Mouse (Mus musculus): ENCODE data around the gene Znhit2. TPM values are rescaled to one million over a fixed set of nuclear protein-coding genes. Genes with fewer than 3 reads are reported as not detected.

Gene Znhit2
- polyA plus RNA-seq, 1 experiment from 2014 or later, result 38.7 TPM

DNA sequence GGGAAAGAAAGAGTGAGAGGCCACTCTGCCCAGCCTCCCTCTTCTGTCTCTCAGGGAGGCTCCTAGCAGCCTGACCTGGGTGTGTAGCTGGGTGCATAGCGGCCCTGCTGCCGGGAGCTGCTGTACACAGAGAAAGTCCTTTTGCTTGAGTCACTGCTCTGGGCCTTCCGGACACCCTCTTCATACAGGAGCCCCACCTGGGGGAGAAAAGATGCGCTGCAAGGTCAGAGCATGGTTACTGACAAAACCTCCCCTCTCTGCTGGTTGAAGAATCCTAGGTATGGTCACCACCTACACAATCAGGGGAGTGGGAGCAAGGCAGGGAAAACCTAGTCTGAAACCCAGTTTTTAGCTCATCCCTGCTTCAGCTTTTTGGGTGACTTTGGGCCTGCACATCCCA lies 8.0 kb downstream of the Znhit2 start:
- DNase-seq (ENCODE audit: extremely low spot score, low spot score), result no peak
- peak overlapping the region; percentile 12; the same call in 1 of the 2 replicates for H3K4me3 ChIP-seq

DNA sequence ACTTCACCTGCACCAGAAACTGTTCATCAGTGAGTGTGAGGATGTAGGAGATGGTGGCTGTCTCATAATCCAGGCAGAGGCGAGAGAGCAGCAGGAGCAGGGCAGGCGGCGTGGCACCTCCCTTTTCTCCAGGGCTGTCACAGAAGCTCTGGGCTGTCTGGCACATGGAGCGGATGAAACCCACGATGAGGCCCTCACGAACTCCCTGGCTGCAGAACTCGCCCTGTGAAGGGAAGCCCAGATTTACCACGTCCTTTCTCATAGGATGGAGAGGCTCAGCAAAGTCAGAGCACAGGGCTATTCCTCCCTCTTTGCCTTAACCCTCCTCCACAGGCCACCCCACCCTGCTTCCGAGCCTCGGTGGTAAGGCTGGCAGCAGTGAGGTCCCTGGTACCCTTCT lies 8.9 kb downstream of the Znhit2 start:
- DNase-seq (ENCODE audit: extremely low spot score, low spot score), result no peak
- Histone ChIP-seq H3K27me3 (ENCODE audit: poor library complexity, severe bottlenecking) (0 out of 2 replicates have a peak, but pooled peaks cover 3% of the 10 kb centered on the region), H3K4me1 (peaks cover 34% of the 10 kb centered on the region), H3K4me3 (no peak overlapping the region), H3K36me3 (replicated peaks) (peaks cover 56% of the 10 kb centered on the region), H3K27ac (no peak overlapping the region), H3K9me3 (no peaks in the 10 kb centered on the region)
- WGBS, result 92% methylated on average over 10 of the region's 10 CpGs

More for the DNA sequence above, 8.0 kb downstream of the Znhit2 start:
- Histone ChIP-seq H3K9me3 (no peaks in the 10 kb centered on the region), H3K4me1 (peaks cover 34% of the 10 kb centered on the region), H3K36me3 (replicated peaks) (peaks cover 52% of the 10 kb centered on the region), H3K27me3 (ENCODE audit: poor library complexity, severe bottlenecking) (0 out of 2 replicates have a peak, but pooled peaks cover 3% of the 10 kb centered on the region), H3K27ac (0 out of 2 replicates have a peak overlapping the region, but pooled peaks have one; percentile 30)
- WGBS, result 79% methylated on average over 4 of the region's 4 CpGs

DNA sequence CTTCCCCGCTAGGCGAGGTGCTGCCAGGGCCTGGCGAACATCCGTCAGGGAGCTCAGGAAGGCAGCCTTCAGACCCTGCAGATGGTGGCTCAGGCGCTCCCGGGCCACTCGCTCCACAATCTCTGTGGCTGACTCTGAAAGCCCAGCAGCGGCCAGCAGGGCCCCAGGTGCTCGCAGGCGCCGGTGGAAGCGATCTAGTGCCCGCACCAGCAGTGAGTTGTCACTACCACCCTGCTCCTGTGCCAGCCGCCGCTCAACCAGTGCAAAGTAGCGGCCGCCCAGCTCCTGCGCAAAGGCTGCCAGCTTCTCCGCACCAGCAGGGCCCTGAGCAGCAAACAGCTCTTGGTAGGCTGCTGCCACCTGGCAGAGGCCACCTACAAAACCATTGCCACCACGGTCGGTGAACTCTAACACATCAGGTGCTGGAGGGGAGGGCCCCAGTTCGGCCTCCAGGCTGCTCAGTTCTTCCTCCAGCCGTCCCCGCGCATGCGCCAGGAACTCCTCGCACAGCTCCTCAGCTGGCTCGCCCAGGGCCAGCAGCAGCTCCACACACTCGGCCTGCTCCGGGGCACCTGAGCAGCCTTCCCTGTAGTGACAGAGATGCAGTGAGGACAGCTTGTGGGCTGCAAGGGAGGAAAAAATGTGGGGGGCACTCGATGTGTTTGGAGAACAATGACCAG lies 9.7 kb downstream of the Znhit2 start:
- H3K36me3 ChIP-seq (replicated peaks), result peaks cover 63% of the 10 kb centered on the region
- peak overlapping the region; percentile 5; the same call in 1 of the 2 replicates for H3K4me3 ChIP-seq
- 96% methylated on average over 31 of the region's 31 CpGs for WGBS
- no peak overlapping the region for H3K27ac ChIP-seq
- no peaks in the 10 kb centered on the region for H3K9me3 ChIP-seq
- H3K27me3 ChIP-seq (ENCODE audit: poor library complexity, severe bottlenecking), result 0 out of 2 replicates have a peak, but pooled peaks cover 3% of the 10 kb centered on the region
- DNase-seq (ENCODE audit: extremely low spot score, low spot score), result no peak
- peaks cover 32% of the 10 kb centered on the region for H3K4me1 ChIP-seq

DNA sequence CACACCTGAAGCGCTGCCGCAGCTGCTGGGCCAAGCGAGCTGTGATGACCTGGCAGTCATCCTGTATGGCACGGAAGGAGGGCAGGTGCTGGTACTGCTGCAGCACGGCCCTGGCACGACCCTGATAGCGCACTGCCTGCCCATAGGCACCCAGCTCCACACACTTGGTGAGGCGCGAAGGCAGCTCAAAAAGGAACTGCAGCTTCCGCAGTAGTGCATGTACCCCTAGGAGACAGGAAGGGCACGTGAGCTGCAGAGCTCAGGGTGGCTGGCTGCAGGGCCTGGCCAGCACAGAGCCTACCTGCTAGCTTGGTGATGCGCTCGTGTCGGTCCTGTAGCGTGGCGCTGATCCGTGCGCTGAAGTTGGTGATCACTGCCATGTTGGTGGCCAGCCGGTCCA lies 10.3 kb downstream of the Znhit2 start:
- Histone ChIP-seq H3K4me3 (no peak overlapping the region), H3K27ac (no peak overlapping the region), H3K27me3 (ENCODE audit: poor library complexity, severe bottlenecking) (0 out of 2 replicates have a peak, but pooled peaks cover 3% of the 10 kb centered on the region), H3K9me3 (no peaks in the 10 kb centered on the region), H3K4me1 (peaks cover 32% of the 10 kb centered on the region), H3K36me3 (replicated peaks) (peaks cover 63% of the 10 kb centered on the region)
- DNase-seq (ENCODE audit: extremely low spot score, low spot score), result no peak
- 93% methylated on average over 19 of the region's 19 CpGs for WGBS

DNA sequence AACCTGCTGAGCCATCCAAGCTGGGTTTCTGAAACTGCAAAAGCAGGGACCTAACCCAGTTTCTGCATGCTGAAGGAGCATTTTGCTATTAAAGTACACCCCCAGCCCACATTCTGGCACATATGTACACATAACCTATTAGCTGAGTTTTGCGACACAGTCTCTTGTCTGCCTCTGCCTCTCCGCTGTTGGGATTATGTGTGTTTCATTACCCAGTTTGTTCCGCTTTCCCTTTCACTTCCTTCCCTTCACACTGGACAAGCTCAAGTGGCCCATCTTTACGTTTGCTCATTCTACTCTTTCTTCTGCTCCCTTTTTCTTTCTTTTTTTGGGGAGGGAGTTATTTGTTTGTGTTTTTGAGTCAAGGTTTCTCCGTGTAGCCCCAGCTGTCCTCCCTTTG lies 12.9 kb downstream of the Znhit2 start:
- H3K4me3 ChIP-seq, result no peak overlapping the region
- no peaks in the 10 kb centered on the region for H3K9me3 ChIP-seq
- peaks cover 20% of the 10 kb centered on the region for H3K4me1 ChIP-seq
- peaks cover 57% of the 10 kb centered on the region for H3K36me3 ChIP-seq (replicated peaks)
- H3K27ac ChIP-seq, result no peak overlapping the region
- WGBS, result 86% methylated on average over 5 of the region's 5 CpGs
- H3K27me3 ChIP-seq (ENCODE audit: poor library complexity, severe bottlenecking), result 0 out of 2 replicates have a peak, but pooled peaks cover 1% of the 10 kb centered on the region
- no peak for DNase-seq (ENCODE audit: extremely low spot score, low spot score)

DNA sequence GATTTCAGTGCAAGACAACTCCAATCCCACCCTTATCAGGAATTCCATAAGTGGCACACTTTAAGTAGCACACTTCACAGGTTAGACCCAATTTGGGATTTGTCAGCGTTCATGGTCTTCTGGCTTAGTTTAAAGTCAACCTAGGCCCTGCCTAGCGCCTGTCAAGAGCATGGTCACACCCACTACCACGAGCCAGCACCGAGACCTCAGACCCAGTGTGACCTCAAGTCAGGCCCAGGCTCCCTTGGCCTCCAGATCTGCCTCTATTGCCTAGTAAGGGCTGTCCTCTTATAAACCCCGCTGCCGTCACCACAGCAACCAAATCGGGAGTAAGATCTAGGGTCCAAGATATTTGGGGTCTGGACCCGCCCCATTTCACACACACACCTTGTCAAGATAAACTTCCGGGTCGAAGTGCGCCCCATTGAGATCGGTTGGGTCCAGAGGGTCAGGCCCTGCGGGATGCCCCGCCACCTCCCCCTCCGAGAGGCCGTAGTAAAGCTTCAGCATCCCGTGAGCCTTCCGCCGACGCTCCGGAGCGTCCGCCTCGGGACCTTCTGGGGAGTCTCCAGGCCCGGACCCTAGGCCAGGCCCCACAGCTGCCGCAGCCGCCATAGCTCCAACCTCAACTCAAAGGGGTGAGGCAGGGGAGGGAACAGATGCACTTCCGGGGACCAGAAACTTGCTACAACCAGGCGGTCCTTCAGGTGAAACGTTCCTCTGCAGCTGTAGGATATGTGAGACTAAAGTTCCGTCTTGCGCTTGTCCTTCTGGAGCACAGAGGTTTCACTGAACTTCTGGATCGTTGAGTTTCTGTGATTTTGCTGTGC lies 15.8 kb downstream of the Znhit2 start, which contains the start of gene Vps51:
Gene Vps51 (minus strand): TSS at position 668 of the 830 bp plus-strand sequence.
- H3K27ac ChIP-seq, result peak within 1 kb of the TSS; percentile 94
- 2% methylated on average over 33 of the region's 33 CpGs for WGBS
- H3K4me1 ChIP-seq, result peaks cover 18% of the 10 kb centered on the region
- H3K9me3 ChIP-seq, result no peaks in the 10 kb centered on the region
- DNase-seq (ENCODE audit: extremely low spot score, low spot score), result peak; percentile 83
- peaks cover 50% of the 10 kb centered on the region for H3K36me3 ChIP-seq (replicated peaks)
- peak within 1 kb of the TSS; percentile 76 for H3K4me3 ChIP-seq
- no peaks in the 10 kb centered on the region for H3K27me3 ChIP-seq (ENCODE audit: poor library complexity, severe bottlenecking)

DNA sequence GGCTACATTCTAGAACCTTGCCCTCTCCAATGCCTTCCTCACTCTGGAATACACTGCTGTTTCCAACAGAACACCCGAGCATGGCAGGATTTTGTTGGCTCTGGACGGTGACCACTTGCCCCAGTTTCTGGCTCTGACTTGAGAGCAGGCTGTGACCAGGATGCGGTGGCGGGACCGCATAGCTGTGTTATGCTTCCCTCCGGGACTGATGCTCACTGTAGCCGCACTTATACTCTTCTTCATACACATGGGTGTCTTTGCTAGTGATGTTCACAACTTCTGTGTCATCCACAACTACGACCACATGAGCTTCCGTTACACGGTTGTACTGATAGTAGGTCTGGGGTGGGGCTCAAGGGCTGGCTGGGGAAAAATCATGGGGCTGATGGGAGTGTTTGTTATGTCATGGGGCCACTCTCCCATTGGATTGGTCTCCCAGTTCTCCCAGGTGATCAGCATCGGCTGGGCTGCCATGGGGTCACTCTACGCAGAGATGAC lies 19.0 kb downstream of the Znhit2 start, which contains the start of gene Tmem262:
Gene Tmem262 (plus strand): TSS at position 51 of the 498 bp plus-strand sequence.
- Histone ChIP-seq H3K4me3 (no peak within 1 kb of the TSS), H3K36me3 (replicated peaks) (peaks cover 39% of the 10 kb centered on the region), H3K27ac (no peak within 1 kb of the TSS), H3K9me3 (no peaks in the 10 kb centered on the region), H3K4me1 (peaks cover 31% of the 10 kb centered on the region), H3K27me3 (ENCODE audit: poor library complexity, severe bottlenecking) (no peaks in the 10 kb centered on the region)
- 95% methylated on average over 12 of the region's 12 CpGs for WGBS
- no peak for DNase-seq (ENCODE audit: extremely low spot score, low spot score)

DNA sequence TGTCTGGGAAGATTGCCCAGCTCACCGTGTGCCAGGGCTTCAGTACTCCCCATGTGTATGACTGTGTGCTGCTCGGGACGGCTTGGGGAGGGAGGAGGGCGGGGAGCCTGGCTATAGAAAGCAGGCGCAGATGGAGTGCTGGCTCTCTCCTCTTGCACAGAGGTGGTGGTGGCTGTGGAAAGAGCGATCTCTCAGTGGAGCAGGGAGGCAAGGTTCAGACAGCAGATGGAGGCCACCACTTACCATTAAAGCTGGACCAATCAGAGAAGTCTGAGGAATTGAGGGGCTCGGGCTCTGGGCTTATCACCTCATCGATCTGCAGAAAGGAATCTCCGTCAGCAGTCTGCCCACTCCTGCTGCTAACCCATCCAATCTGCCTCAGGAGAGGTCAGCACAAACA lies 21.2 kb downstream of the Znhit2 start, which contains the start of gene Gm28374:
Gene Gm28374 (minus strand): TSS at position 101 of the 400 bp plus-strand sequence.
- Histone ChIP-seq H3K4me1 (peaks cover 32% of the 10 kb centered on the region), H3K27me3 (ENCODE audit: poor library complexity, severe bottlenecking) (no peaks in the 10 kb centered on the region), H3K27ac (no peak within 1 kb of the TSS), H3K4me3 (peak within 1 kb of the TSS; percentile 10; the same call in 1 of the 2 replicates), H3K9me3 (no peaks in the 10 kb centered on the region), H3K36me3 (replicated peaks) (peaks cover 47% of the 10 kb centered on the region)
- DNase-seq (ENCODE audit: extremely low spot score, low spot score), result no peak
- 91% methylated on average over 9 of the region's 9 CpGs for WGBS

DNA sequence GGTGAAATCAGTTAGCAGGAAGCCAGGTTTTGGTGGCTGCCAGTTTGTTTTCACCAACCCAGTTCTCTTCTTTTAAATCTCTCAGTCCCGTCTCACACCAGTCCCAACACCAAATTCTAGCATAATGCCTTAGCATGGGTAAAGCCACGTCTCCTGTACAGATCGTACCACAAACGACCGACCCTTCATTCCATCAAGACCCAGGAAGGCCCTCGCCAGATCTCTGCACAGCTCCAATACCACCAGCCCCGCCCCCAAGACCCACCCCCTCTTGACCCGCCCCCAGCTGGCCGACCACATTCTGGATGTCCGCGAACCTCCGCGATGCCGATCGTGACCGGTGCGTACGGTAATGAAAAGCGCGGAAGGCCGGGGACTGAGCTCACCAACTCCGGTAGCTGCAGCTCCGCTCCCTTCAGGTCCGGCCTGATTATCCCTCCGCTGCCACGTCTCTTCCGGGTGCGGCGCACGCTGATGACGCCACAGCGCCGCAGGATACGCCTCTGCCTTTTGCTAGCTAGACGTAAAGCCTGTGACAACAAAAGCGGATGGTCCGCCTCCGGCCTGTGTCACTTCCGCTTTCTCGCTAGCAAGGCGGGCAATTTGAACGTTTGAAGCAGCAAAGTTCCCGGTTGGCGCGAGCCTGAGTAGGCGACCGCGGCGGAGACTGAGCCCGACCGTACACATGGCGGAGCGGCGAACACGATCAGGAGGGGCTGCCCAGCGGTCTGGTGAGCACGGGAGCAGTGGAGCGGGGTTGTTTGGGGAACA lies 23.7 kb downstream of the Znhit2 start, which contains the start of the genes Zfpl1 and Cdca5:
Gene Zfpl1 (minus strand): TSS at position 479 of the 771 bp plus-strand sequence.
Gene Cdca5 (plus strand): TSS at position 506 of the 771 bp plus-strand sequence.
- DNase-seq (ENCODE audit: extremely low spot score, low spot score), result peak; percentile 98
- no peaks in the 10 kb centered on the region for H3K27me3 ChIP-seq (ENCODE audit: poor library complexity, severe bottlenecking)
- peaks cover 23% of the 10 kb centered on the region for H3K4me1 ChIP-seq
- WGBS, result under 1% methylated on average over 58 of the region's 58 CpGs
- peak within 1 kb of the TSS; percentile 89 for H3K4me3 ChIP-seq
- H3K9me3 ChIP-seq, result no peaks in the 10 kb centered on the region
- H3K36me3 ChIP-seq (replicated peaks), result peaks cover 70% of the 10 kb centered on the region
- peak within 1 kb of the TSS; percentile 91 for H3K27ac ChIP-seq

DNA sequence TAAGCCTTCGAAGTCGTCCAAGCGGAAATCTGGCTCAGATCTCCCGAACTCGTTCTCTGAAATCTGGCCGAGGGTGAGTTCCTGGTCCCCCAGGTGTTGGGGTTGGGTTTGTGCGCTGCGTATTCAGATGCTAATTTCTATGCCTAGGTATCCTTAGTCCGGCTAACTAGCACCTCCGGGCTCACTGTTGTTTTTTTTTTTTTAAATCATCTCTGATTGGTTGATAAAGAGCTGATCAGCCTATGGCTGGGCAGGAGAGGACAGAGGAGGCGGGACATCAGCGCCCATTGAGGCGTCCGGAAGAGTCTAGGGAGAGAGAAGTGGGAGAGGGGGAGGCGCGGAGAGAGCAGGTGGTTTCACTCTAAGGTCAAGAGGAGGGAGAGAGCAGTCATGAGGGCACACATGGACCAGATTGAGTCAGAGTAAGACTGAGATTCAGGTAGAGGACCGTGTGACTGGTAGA lies 24.5 kb downstream of the Znhit2 start:
- H3K4me1 ChIP-seq, result peaks cover 23% of the 10 kb centered on the region
- peak; percentile 75 for DNase-seq (ENCODE audit: extremely low spot score, low spot score)
- H3K27ac ChIP-seq, result peak overlapping the region; percentile 91
- peak overlapping the region; percentile 89 for H3K4me3 ChIP-seq
- peaks cover 70% of the 10 kb centered on the region for H3K36me3 ChIP-seq (replicated peaks)
- no peaks in the 10 kb centered on the region for H3K27me3 ChIP-seq (ENCODE audit: poor library complexity, severe bottlenecking)
- under 1% methylated on average over 17 of the region's 17 CpGs for WGBS
- H3K9me3 ChIP-seq, result no peaks in the 10 kb centered on the region

DNA sequence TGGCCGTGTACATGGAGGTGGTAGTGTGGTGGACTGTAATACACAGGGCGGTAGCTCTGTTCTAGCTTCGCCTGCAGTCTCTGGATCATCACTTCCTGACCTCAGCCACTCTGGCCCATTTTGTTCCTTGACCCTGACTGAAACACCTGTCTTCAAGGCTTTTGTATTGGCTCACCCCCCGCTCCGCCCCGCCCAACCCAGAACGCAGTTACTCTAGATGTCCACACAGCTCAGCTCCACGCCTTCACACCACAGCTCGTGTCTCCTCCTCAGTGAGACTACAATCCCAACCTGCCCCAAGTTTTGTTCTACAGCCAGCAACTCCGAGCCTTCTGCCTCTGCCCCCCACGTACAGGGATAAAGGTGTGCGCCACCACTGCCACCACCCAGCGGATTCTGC lies 27.8 kb downstream of the Znhit2 start:
- Histone ChIP-seq H3K4me1 (peaks cover 16% of the 10 kb centered on the region), H3K27me3 (ENCODE audit: poor library complexity, severe bottlenecking) (no peaks in the 10 kb centered on the region), H3K4me3 (no peak overlapping the region), H3K9me3 (no peaks in the 10 kb centered on the region), H3K36me3 (replicated peaks) (peaks cover 80% of the 10 kb centered on the region), H3K27ac (no peak overlapping the region)
- 95% methylated on average over 13 of the region's 13 CpGs for WGBS
- no peak for DNase-seq (ENCODE audit: extremely low spot score, low spot score)

DNA sequence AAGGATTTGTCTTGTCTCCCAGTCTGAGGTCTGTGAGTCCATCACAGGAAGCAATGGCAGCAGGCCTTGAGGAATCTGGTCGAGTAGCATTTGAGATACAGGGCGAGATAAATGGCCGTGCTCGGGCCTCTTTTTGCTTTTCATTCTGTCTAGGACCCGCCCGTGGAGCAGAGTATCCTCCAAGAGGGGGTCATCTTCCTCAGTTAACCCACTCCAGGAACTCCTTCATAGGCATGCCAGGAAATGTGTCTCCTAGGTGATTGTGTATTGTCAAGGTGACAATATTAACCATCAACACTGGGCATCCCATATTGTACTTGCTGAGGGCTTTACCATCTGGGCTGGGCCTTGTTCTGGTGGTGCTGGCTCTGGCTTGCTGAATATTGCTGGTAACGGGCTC lies 33.1 kb downstream of the Znhit2 start, which contains the start of gene AC131692.1:
Gene AC131692.1 (plus strand): TSS at position 301 of the 400 bp plus-strand sequence.
- DNase-seq (ENCODE audit: extremely low spot score, low spot score), result no peak
- H3K9me3 ChIP-seq, result no peaks in the 10 kb centered on the region
- no peak within 1 kb of the TSS for H3K4me3 ChIP-seq
- WGBS, result 94% methylated on average over 7 of the region's 7 CpGs
- H3K27me3 ChIP-seq (ENCODE audit: poor library complexity, severe bottlenecking), result no peaks in the 10 kb centered on the region
- peaks cover 98% of the 10 kb centered on the region for H3K36me3 ChIP-seq (replicated peaks)
- no peaks in the 10 kb centered on the region for H3K4me1 ChIP-seq
- H3K27ac ChIP-seq, result no peak within 1 kb of the TSS
